Mouse (Mus musculus) naive thymus-derived CD4-positive, alpha-beta T cell, adult 5 months (primary cell): Measurements from ENCODE around the gene Dhx8. TPM values are rescaled to one million over a fixed set of nuclear protein-coding genes. Genes with fewer than 3 reads are reported as not detected.

Experiments used
- polyA plus RNA-seq: library from polyadenylated mRNA; unstranded; fragments of 100-300 nt; shearing (Covaris generic); gene quantifications from one replicate; pipeline ENCODE4 v1.2.1, GENCODE M21; 2017

Gene Dhx8
- polyA plus RNA-seq = 73.4 TPM

DNA sequence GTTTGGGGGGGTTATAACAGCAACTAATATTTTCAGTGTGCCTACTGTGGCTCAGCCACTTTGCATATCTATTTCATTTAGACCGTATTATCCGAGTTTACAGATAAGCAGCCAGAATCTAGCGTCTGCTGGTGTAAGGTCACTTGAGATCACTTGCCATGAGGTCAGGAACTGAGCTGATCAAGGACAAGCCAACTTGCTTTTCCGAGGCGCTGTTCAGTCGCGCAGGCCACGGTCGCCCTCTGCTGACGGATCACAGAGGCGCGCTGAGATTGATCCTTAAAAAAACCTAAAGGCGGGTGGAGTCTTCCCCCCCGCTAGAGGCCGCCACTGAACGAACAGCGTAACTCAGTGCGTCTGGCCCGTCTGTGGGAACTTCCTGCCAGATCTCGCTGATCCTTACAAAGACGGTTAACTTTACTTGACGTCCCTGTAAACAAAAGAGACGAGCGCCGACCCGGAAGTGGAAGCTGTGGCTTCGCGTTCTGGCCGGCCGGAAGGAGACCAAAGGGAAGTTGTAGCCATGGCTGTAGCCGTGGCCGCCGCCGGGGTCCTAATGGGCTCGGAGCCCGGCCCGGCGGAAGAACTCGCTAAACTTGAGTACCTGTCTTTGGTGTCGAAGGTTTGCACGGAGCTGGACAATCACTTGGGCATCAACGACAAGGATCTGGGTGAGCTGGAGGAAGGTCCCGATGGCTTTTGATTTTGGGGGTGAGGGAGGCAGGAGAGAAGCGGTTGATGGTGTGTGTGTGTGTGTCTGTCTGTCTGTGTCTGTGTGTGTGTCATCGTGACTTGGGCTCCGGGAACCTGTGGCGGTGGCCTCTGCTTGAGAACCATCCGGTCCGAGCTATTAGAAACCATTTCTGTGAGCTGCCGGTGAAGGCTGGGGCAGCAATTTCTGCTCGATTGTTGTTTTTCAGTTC, at the start of gene Dhx8:
TSS of gene Dhx8 (plus strand) at position 402 of the 923 bp plus-strand sequence.

GRCm38 (mm10) chr11:101785143-101785851, 52.6 kb downstream of the Dhx8 start, which contains the start of gene Etv4:
Gene Etv4 (minus strand): TSS chr11:101785371.

Other genes starting within 250 kb of the Dhx8 start
- 4.3 TPM for gene Brca1, start 181.0 kb upstream of the Dhx8 start, polyA plus RNA-seq
- 127 TPM for gene Nbr1, start 180.8 kb upstream of the Dhx8 start, polyA plus RNA-seq
- gene Tmem106a, start 150.7 kb upstream of the Dhx8 start, polyA plus RNA-seq = 2.2 TPM
- not detected for gene Gm11634, start 133.7 kb upstream of the Dhx8 start, polyA plus RNA-seq
- 30.2 TPM for gene Rdm1, start 105.7 kb upstream of the Dhx8 start, polyA plus RNA-seq
- 1.8 TPM for gene Arl4d, start 67.4 kb upstream of the Dhx8 start, polyA plus RNA-seq
- gene Etv4, start 52.5 kb downstream of the Dhx8 start, polyA plus RNA-seq = not detected
- gene Meox1, start 161.5 kb downstream of the Dhx8 start, polyA plus RNA-seq = not detected
- gene Sost, start 234.1 kb downstream of the Dhx8 start, polyA plus RNA-seq = not detected